Mouse (Mus musculus) thymus, adult 2 months (tissue): ENCODE results near the gene Ptprd. TPM values are rescaled to one million over a fixed set of nuclear protein-coding genes. Genes with fewer than 3 reads are reported as not detected.
"Not testable (repeated sequence)": the region's sequence is repeated elsewhere in the genome, so short reads cannot be mapped to it uniquely, and the experiment has no call there.

Source experiments
- DNase-seq: peaks from one replicate; pipeline ENCODE4 v3.0.0; 2021
- H3K27ac ChIP-seq: fragments of 200-500 bp; 2 replicates; pipeline ENCODE4 v1.5.1; 2012; ENCODE audit warnings: low read length, control low read depth; ENCODE audit not compliant: control insufficient read depth, insufficient read depth
- H3K27me3 ChIP-seq: fragments of 200-500 bp; 2 replicates; pipeline ENCODE4 v1.6.1; 2012; ENCODE audit warnings: mild to moderate bottlenecking, low read length, moderate library complexity, mixed read lengths; ENCODE audit not compliant: control insufficient read depth, insufficient read depth
- H3K36me3 ChIP-seq: fragments of 200-500 bp; 2 replicates; pipeline ENCODE4 v1.6.1; 2012; ENCODE audit warnings: mild to moderate bottlenecking, low read length, moderate library complexity; ENCODE audit not compliant: control insufficient read depth, insufficient read depth
- H3K4me1 ChIP-seq: fragments of 200-500 bp; replicated peaks from 2 replicates; pipeline ENCODE4 v1.6.1; 2012; ENCODE audit warnings: low read length; ENCODE audit not compliant: control insufficient read depth, insufficient read depth
- H3K4me3 ChIP-seq: fragments of 200-500 bp; 2 replicates; pipeline ENCODE4 v1.5.1; 2012; ENCODE audit warnings: mild to moderate bottlenecking, low read length, control low read depth, moderate library complexity; ENCODE audit not compliant: control insufficient read depth, insufficient read depth
- CTCF ChIP-seq: fragments of 200-500 bp; IDR thresholded peaks from 2 replicates; pipeline ENCODE4 v1.5.1; 2012; ENCODE audit warnings: mild to moderate bottlenecking, control low read depth, low read length, moderate library complexity, borderline replicate concordance; ENCODE audit not compliant: control insufficient read depth, poor library complexity, insufficient read depth; ENCODE audit errors: extremely low read depth
- POLR2A ChIP-seq: fragments of 200-500 bp; IDR thresholded peaks from 2 replicates; pipeline ENCODE4 v1.6.1; 2012; ENCODE audit warnings: mild to moderate bottlenecking, low read length, control low read depth, moderate library complexity; ENCODE audit not compliant: control insufficient read depth, poor library complexity, insufficient read depth; ENCODE audit errors: extremely low read depth
- WGBS: fragments of 180-500 bp; shearing (Covaris S2); methylation state at CpG from one replicate; pipeline ENCODE4 v1.1.7; 2018; 5-methylcytosine and 5-hydroxymethylcytosine counted together
- polyA plus RNA-seq: library from polyadenylated mRNA; depleted of rRNA; stranded (reverse); fragments of >200 nt; gene quantifications from 2 replicates; pipeline ENCODE4 v1.2.3, GENCODE M21; 2012

Gene Ptprd
- polyA plus RNA-seq, 1 experiment = 1.0 TPM

DNA sequence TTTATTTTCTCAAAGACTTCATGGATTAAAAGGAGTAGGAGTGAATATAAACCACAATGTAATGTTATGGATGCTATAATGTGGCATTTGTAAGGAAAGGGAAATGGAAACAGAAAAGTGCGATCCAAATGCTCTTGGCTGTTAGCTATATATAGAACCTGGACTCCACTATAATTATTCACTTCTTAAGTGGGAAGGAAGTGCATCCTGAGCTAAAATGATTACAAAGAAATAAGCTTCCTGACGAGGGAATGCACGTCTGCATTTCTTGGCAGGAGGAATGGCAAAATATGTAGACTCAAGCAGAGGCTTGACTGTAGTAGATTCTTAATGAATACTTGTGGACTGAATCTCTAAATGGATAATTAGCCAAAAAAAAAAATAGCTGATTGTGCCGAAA lies 219.1 kb downstream of the Ptprd start:
- TF ChIP-seq POLR2A (no peak), CTCF (no peak)
- DNase-seq = no peak
- Histone ChIP-seq H3K27me3 (no peaks in the 10 kb centered on the region), H3K36me3 (no peaks in the 10 kb centered on the region), H3K27ac (no peak overlapping the region), H3K4me3 (no peak overlapping the region), H3K4me1 (no peaks in the 10 kb centered on the region)
- WGBS = 81% methylated on average over 4 of the region's 4 CpGs

DNA sequence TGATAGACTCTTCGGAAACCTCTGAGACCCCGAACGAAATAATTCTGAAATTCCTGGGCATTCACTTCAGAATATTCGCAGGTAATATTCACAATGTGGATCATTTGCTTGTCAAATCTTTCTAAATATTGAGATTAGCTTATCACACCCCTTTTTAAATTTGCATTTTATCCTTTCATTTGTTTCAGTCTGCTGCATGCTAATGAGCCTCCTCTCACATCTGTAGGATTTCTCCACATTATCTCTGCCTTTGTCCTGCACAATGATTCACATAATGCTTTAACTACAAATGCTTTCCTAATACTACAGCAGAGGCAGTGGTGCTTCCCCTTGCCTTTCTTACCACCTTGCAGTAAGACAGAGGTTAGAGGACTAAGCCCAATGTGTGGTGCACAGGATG lies 229.7 kb downstream of the Ptprd start:
- DNase-seq = no peak

DNA sequence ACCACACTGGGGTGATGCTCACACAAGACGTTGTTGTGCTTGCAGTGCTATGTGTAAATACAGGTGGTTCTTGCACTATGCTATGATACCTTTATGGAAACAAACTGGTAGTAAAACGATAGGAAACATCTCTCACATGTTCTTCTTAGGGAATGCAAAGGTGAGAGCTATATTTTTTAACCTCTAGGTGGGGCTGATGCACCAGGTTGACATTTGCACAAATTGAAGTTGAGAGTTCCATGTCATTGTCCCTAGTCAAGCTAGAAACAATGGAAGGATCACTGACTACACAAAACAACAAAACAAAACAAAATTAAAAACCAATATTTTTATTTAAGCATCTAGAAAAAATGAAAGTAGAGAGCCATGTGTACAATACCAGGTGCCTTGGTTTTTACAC lies 250.1 kb downstream of the Ptprd start:
- WGBS = 17% methylated on average over 2 of the region's 2 CpGs
- TF ChIP-seq CTCF (no peak), POLR2A (no peak)
- Histone ChIP-seq H3K4me1 (no peaks in the 10 kb centered on the region), H3K36me3 (no peaks in the 10 kb centered on the region), H3K27ac (no peak overlapping the region), H3K27me3 (no peaks in the 10 kb centered on the region), H3K4me3 (no peak overlapping the region)
- no peak for DNase-seq

More for the DNA sequence above, 229.7 kb downstream of the Ptprd start:
- H3K27ac ChIP-seq = no peak overlapping the region
- no peaks in the 10 kb centered on the region for H3K36me3 ChIP-seq
- no peak overlapping the region for H3K4me3 ChIP-seq
- H3K27me3 ChIP-seq = no peaks in the 10 kb centered on the region
- WGBS = 88% methylated on average over 4 of the region's 4 CpGs
- TF ChIP-seq POLR2A (no peak), CTCF (no peak)
- no peaks in the 10 kb centered on the region for H3K4me1 ChIP-seq

DNA sequence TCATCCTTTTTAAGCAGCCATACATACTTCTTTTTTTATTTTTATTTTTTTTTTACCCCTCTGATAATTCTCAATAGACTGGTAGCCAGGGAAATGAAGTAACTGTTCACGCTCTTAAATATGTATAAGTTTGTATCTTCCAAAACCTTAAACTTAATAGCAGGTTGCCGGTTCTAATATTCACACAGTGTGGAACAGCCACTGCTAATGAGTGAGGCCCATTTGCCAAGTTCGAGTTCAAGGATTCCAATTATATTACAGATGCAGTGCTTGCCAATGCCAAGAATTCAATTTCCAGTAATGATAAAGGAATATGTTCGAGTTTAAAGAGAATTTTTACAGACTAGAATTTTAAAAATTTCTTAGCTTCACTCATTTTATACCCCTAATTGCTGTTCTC lies 322.3 kb downstream of the Ptprd start:
- H3K27ac ChIP-seq = no peak overlapping the region
- no peaks in the 10 kb centered on the region for H3K4me1 ChIP-seq
- DNase-seq = no peak
- H3K27me3 ChIP-seq = no peaks in the 10 kb centered on the region
- 84% methylated on average over 4 of the region's 4 CpGs for WGBS
- H3K36me3 ChIP-seq = no peaks in the 10 kb centered on the region
- no peak overlapping the region for H3K4me3 ChIP-seq
- TF ChIP-seq POLR2A = no peak
- no peak for TF ChIP-seq CTCF

DNA sequence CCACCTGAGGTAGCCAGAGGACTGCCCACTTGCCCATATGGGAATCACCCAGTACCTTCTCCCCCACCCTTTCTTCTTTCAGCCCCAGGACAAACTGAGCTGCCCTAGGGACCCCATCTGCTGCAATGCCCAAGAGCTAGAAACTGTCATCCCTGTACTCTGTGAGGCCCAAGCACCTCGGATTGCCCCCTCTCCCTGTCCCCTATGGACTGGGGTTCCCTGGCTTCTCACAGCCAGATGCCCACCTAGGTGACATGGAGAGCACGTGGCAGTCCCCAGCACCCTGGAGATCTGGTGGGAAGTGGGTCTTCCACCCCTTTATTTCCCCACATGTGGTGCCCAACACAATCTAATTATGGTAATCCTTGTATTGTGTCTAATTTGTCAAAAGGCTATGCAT lies 331.5 kb downstream of the Ptprd start:
- WGBS = 50% methylated on average over 2 of the region's 2 CpGs
- no peaks in the 10 kb centered on the region for H3K36me3 ChIP-seq
- TF ChIP-seq POLR2A (no peak), CTCF (no peak)
- H3K27me3 ChIP-seq = no peaks in the 10 kb centered on the region
- no peak overlapping the region for H3K4me3 ChIP-seq
- no peak for DNase-seq
- no peaks in the 10 kb centered on the region for H3K4me1 ChIP-seq
- H3K27ac ChIP-seq = no peak overlapping the region

DNA sequence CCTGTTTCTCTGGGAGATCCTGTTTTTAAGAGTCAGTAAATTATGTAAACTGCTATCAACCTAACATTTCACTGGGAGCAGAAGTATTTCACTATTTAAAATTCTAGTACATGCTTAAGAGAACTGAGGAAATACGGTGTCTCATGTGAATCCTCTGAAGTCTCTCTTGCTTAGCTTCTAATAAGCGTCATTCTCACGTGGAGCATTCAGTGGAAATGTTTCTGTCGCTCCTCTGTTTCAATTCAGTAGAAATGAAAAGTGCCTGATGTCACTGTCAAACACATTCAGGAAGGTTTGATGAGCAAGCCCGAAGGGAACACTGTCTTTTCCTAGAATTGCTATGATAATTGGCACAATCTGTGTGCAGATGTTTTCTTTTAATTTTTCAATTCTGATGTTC lies 350.5 kb downstream of the Ptprd start:
- Histone ChIP-seq H3K27me3 (no peaks in the 10 kb centered on the region), H3K4me3 (no peak overlapping the region), H3K36me3 (no peaks in the 10 kb centered on the region), H3K4me1 (no peaks in the 10 kb centered on the region), H3K27ac (no peak overlapping the region)
- TF ChIP-seq CTCF (no peak), POLR2A (no peak)
- no peak for DNase-seq
- WGBS = 45% methylated on average over 5 of the region's 5 CpGs

DNA sequence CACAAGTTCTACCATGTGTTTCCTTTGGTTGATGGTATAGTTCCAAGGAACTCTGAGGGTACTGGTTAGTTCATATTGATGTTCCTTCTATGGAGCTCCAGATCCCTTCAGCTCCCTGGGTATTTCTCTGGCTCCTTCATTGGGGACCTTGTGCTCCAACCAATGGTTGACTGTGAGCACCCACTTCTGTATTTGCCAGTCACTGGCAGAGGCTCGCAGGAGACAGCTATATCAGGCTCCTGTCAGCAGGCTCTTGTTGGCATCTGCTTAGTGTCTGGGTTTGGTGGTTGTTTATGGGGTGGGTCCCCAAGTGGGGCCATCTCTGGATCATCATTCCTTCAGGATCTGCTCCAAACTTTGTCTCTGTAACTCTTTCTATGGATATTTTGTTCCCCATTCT lies 414.4 kb downstream of the Ptprd start:
- not testable (repeated sequence) for H3K4me3 ChIP-seq, H3K27me3 ChIP-seq, H3K4me1 ChIP-seq, H3K36me3 ChIP-seq, H3K27ac ChIP-seq, DNase-seq
- WGBS = 88% methylated on average over 1 of the region's 1 CpGs
